Mouse (Mus musculus): ENCODE results near the gene Rpl18a.

- TF ChIP-seq POLR2A (IDR thresholded peaks at IDR 0.05; ENCODE audit: insufficient read length, low read depth) (no peak), POLR2AphosphoS2 (IDR thresholded peaks at IDR 0.05; ENCODE audit: insufficient read length, low read depth) (no peak), MAX (IDR thresholded peaks at IDR 0.05; ENCODE audit: low read depth) (no peak), USF1 (IDR thresholded peaks at IDR 0.05; ENCODE audit: low read depth) (no peak), TCF3 (IDR thresholded peaks at IDR 0.05; ENCODE audit: insufficient read length, low read depth) (no peak), TCF12 (IDR thresholded peaks at IDR 0.05; ENCODE audit: insufficient read depth, poor library complexity, severe bottlenecking) (no peak)
Measured at GRCm38 (mm10) chr8:70884186-70884585, 13.0 kb downstream of the Rpl18a start.
